Mouse (Mus musculus): ENCODE results near the gene Il17c. TPM values are rescaled to one million over a fixed set of nuclear protein-coding genes. Genes with fewer than 3 reads are reported as not detected.

The Il17c gene
- polyA plus RNA-seq, 1 experiment from 2014 or later, result 0.57 TPM

DNA sequence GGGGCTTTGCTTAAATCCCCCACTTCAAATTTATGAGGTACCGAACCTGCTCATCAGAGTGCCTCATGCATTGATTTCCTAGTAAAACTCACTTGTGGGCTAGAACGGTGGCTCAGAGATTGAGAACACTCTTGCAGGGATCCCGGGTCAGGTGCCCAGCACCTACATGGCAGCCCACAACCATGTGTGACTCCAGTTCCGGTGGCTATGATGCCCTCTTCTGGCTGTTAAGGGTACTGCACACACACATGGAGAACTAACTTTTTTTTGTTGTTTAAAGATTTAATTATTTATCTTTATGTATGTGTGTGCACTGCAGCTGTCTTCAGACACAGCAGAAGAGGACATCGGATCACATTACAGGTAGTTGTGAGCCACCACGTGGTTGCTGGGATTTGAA lies 13.6 kb downstream of the Il17c start:
- Histone ChIP-seq H3K9me3 (ENCODE audit: control insufficient read depth, low read length) (no peaks in the 10 kb centered on the region), H3K36me3 (ENCODE audit: control insufficient read depth, insufficient read depth, low read length) (peaks cover 18% of the 10 kb centered on the region), H3K4me1 (ENCODE audit: control insufficient read depth, insufficient read depth, low read length) (peaks cover 14% of the 10 kb centered on the region), H3K27ac (ENCODE audit: low read depth, low read length) (no peak overlapping the region), H3K9ac (ENCODE audit: low read length) (no peak overlapping the region), H3K27me3 (ENCODE audit: control insufficient read depth, insufficient read depth, low read length) (no peaks in the 10 kb centered on the region), H3K4me2 (ENCODE audit: low read depth) (no peak overlapping the region), H3K4me3 (ENCODE audit: low read depth, low read length) (no peak overlapping the region)
- no peak for DNase-seq (ENCODE audit: low spot score)
- no peak for ATAC-seq (ENCODE audit: insufficient read depth, low FRiP score, low TSS enrichment)
- WGBS, result 90% methylated on average over 6 of the region's 6 CpGs

DNA sequence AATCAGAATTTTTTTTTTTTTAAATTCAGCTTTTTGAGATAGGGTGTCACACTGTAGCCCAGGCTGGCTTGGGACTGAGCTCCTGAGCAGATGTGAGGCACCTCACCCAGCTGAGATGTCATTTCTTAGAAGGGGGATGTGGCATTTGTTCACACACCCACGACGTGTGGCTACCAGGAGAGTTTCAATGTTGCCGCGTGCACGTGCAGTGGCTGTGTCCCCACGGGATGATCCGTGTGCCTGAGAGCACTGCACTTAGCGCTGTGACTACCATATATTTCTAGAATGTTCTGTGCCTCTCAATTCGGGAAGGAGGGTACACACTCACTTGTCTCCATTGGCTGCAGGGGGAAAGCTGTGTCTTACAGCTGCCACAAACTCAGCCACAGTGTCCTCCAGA lies 14.3 kb downstream of the Il17c start:
- no peak overlapping the region for H3K4me3 ChIP-seq (ENCODE audit: low read depth, low read length)
- peaks cover 14% of the 10 kb centered on the region for H3K4me1 ChIP-seq (ENCODE audit: control insufficient read depth, insufficient read depth, low read length)
- no peak overlapping the region for H3K27ac ChIP-seq (ENCODE audit: low read depth, low read length)
- WGBS, result 94% methylated on average over 9 of the region's 9 CpGs
- H3K9ac ChIP-seq (ENCODE audit: low read length), result no peak overlapping the region
- no peak overlapping the region for H3K4me2 ChIP-seq (ENCODE audit: low read depth)
- H3K27me3 ChIP-seq (ENCODE audit: control insufficient read depth, insufficient read depth, low read length), result no peaks in the 10 kb centered on the region
- ATAC-seq (ENCODE audit: insufficient read depth, low FRiP score, low TSS enrichment), result no peak
- no peaks in the 10 kb centered on the region for H3K9me3 ChIP-seq (ENCODE audit: control insufficient read depth, low read length)
- DNase-seq (ENCODE audit: low spot score), result no peak
- H3K36me3 ChIP-seq (ENCODE audit: control insufficient read depth, insufficient read depth, low read length), result peaks cover 18% of the 10 kb centered on the region

DNA sequence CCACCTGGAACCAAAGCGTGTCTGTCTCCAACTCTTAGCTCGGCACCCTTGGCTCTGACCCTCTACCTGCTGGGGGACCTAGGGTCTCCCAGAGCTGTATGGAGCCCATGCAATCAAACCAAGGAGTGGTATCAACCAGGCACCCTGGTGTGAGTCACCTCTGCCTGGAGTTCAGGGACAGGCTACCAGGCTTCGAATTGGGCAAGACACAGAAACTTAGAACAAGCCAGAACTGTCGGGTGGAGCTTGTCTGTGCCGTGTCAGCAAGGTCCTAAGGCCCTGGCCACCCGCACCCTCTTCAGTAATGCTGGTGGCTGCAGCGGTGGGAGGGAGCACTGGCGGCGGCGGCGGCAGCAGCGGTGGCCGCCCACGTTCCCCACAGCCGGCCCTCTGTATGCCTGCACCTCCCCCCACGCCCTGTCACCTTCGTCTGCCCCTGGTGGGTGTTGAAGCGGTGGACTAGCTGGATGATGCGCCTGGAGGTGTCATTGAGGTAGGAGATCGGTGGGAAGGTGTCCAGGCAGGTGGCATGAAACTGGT lies 14.8 kb downstream of the Il17c start:
- DNase-seq (ENCODE audit: low spot score), result no peak
- Histone ChIP-seq H3K27me3 (ENCODE audit: control insufficient read depth, insufficient read depth, low read length) (no peaks in the 10 kb centered on the region), H3K9ac (ENCODE audit: low read length) (no peak overlapping the region), H3K4me1 (ENCODE audit: control insufficient read depth, insufficient read depth, low read length) (peaks cover 14% of the 10 kb centered on the region), H3K36me3 (ENCODE audit: control insufficient read depth, insufficient read depth, low read length) (peaks cover 18% of the 10 kb centered on the region), H3K4me3 (ENCODE audit: low read depth, low read length) (no peak overlapping the region), H3K4me2 (ENCODE audit: low read depth) (no peak overlapping the region), H3K9me3 (ENCODE audit: control insufficient read depth, low read length) (no peaks in the 10 kb centered on the region), H3K27ac (ENCODE audit: low read depth, low read length) (no peak overlapping the region)
- ATAC-seq (ENCODE audit: insufficient read depth, low FRiP score, low TSS enrichment), result no peak
- WGBS, result 88% methylated on average over 20 of the region's 20 CpGs

DNA sequence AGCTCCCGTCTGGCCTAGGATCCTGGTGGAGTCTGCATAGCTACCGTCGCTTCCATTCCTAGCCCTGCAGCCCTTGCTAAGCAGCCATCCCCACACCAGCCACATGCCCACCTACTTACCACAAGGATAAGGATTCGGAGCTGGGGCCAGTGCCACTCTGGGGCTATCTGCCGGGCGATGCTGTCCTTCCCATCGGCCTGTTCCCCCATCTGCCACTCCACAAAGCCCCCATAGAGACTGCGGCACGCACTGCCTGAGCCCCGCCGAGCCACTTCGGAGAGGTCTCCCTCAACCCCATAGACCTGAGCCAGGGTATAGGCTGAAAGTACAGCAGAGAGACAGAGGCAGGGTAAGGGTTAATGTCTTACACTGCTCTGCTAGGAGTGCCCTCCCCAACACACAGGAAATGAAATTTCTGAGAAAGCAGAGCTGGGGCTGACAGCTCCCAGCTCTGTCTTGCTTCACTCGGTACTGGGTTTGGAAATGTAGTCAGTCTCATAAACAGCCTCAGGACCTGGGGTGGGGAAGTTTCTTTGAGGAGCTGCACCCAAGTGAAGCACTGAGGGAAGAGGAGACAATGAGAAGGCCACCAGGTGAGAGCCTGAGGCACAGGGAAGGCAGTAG lies 16.0 kb downstream of the Il17c start:
- no peak overlapping the region for H3K9ac ChIP-seq (ENCODE audit: low read length)
- H3K36me3 ChIP-seq (ENCODE audit: control insufficient read depth, insufficient read depth, low read length), result peaks cover 18% of the 10 kb centered on the region
- WGBS, result 92% methylated on average over 13 of the region's 13 CpGs
- DNase-seq (ENCODE audit: low spot score), result no peak
- H3K27ac ChIP-seq (ENCODE audit: low read depth, low read length), result no peak overlapping the region
- no peak for ATAC-seq (ENCODE audit: insufficient read depth, low FRiP score, low TSS enrichment)
- no peaks in the 10 kb centered on the region for H3K9me3 ChIP-seq (ENCODE audit: control insufficient read depth, low read length)
- H3K4me3 ChIP-seq (ENCODE audit: low read depth, low read length), result no peak overlapping the region
- H3K4me2 ChIP-seq (ENCODE audit: low read depth), result no peak overlapping the region
- no peaks in the 10 kb centered on the region for H3K27me3 ChIP-seq (ENCODE audit: control insufficient read depth, insufficient read depth, low read length)
- peaks cover 7% of the 10 kb centered on the region for H3K4me1 ChIP-seq (ENCODE audit: control insufficient read depth, insufficient read depth, low read length)

DNA sequence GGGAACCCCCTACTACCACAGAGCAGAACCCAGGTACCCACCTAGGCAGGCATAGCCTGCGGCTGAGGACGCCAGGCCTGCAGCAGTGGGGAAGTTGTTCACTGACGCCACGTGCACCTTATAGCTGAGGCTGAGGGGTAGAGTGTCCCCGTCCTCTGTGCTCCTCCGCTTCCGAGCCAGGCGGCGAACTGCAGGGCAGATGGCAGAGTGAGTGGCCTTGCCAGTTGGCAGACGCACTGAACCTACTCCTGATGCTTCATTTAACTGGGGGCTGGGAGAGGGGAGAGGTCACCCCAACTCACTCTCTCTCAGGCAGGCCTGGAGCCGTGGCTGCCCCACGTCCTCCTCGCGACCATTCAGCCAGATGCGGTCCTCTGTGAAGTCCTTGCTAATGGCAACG lies 17.5 kb downstream of the Il17c start:
- Histone ChIP-seq H3K36me3 (ENCODE audit: control insufficient read depth, insufficient read depth, low read length) (peaks cover 18% of the 10 kb centered on the region), H3K27me3 (ENCODE audit: control insufficient read depth, insufficient read depth, low read length) (no peaks in the 10 kb centered on the region), H3K4me2 (ENCODE audit: low read depth) (no peak overlapping the region), H3K27ac (ENCODE audit: low read depth, low read length) (no peak overlapping the region), H3K9me3 (ENCODE audit: control insufficient read depth, low read length) (no peaks in the 10 kb centered on the region), H3K9ac (ENCODE audit: low read length) (no peak overlapping the region), H3K4me3 (ENCODE audit: low read depth, low read length) (no peak overlapping the region), H3K4me1 (ENCODE audit: control insufficient read depth, insufficient read depth, low read length) (peaks cover 7% of the 10 kb centered on the region; the same call in 1 of the 2 replicates)
- DNase-seq (ENCODE audit: low spot score) (no peak), ATAC-seq (ENCODE audit: insufficient read depth, low FRiP score, low TSS enrichment) (no peak)
- WGBS, result 96% methylated on average over 16 of the region's 16 CpGs

DNA sequence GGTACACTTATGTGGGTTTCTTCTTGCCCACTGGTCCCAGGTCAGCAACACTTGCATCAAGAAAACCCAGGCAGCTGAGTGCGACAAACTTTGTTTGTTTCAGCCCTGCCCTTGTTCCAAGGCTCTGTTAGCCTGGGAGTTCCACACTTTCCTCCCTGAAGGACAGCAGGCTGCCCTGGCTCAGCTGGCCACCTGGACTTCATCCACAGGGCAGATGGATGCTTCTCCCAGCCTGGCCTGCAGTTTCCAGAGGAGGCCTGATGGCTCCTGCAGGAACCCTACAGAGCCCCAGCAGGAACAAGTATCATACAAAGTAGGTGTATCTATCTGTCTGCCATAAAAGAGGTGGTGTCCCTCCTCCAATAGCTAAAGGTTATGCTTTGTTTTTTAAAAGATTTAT lies 19.5 kb downstream of the Il17c start:
- H3K9ac ChIP-seq (ENCODE audit: low read length), result no peak overlapping the region
- no peaks in the 10 kb centered on the region for H3K27me3 ChIP-seq (ENCODE audit: control insufficient read depth, insufficient read depth, low read length)
- H3K4me2 ChIP-seq (ENCODE audit: low read depth), result no peak overlapping the region
- H3K9me3 ChIP-seq (ENCODE audit: control insufficient read depth, low read length), result no peaks in the 10 kb centered on the region
- DNase-seq (ENCODE audit: low spot score), result no peak
- H3K27ac ChIP-seq (ENCODE audit: low read depth, low read length), result no peak overlapping the region
- no peak for ATAC-seq (ENCODE audit: insufficient read depth, low FRiP score, low TSS enrichment)
- WGBS, result 86% methylated on average over 1 of the region's 1 CpGs
- H3K36me3 ChIP-seq (ENCODE audit: control insufficient read depth, insufficient read depth, low read length), result peaks cover 13% of the 10 kb centered on the region
- H3K4me3 ChIP-seq (ENCODE audit: low read depth, low read length), result no peak overlapping the region
- H3K4me1 ChIP-seq (ENCODE audit: control insufficient read depth, insufficient read depth, low read length), result peaks cover 7% of the 10 kb centered on the region; the same call in 1 of the 2 replicates

DNA sequence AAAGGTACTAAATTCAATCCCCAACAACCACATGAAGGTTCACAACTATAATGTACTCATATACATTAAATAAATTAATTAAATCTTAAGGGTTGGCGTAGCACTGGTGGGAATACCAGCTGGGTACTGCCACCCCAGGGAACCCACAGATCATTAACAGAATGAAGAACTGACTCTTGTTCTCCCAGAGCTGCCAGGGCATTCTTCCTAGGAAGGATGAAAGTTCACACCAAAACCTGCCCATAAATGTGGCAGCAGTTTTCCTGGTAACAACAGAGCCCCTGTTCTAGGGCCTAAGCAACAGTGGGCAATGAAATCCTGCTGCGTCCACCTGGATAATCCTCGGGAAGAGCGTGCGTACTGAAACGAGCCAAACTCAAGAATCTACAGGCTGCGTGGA lies 20.5 kb downstream of the Il17c start:
- Histone ChIP-seq H3K4me2 (ENCODE audit: low read depth) (peak overlapping the region; percentile 69), H3K9ac (ENCODE audit: low read length) (peak overlapping the region; percentile 74), H3K27ac (ENCODE audit: low read depth, low read length) (peak overlapping the region; percentile 76; the same call in 1 of the 2 replicates), H3K4me3 (ENCODE audit: low read depth, low read length) (peak overlapping the region; percentile 74), H3K9me3 (ENCODE audit: control insufficient read depth, low read length) (no peaks in the 10 kb centered on the region), H3K4me1 (ENCODE audit: control insufficient read depth, insufficient read depth, low read length) (peaks cover 7% of the 10 kb centered on the region; the same call in 1 of the 2 replicates), H3K36me3 (ENCODE audit: control insufficient read depth, insufficient read depth, low read length) (peaks cover 8% of the 10 kb centered on the region), H3K27me3 (ENCODE audit: control insufficient read depth, insufficient read depth, low read length) (no peaks in the 10 kb centered on the region)
- no peak for DNase-seq (ENCODE audit: low spot score)
- no peak for ATAC-seq (ENCODE audit: insufficient read depth, low FRiP score, low TSS enrichment)
- WGBS, result 18% methylated on average over 7 of the region's 7 CpGs

DNA sequence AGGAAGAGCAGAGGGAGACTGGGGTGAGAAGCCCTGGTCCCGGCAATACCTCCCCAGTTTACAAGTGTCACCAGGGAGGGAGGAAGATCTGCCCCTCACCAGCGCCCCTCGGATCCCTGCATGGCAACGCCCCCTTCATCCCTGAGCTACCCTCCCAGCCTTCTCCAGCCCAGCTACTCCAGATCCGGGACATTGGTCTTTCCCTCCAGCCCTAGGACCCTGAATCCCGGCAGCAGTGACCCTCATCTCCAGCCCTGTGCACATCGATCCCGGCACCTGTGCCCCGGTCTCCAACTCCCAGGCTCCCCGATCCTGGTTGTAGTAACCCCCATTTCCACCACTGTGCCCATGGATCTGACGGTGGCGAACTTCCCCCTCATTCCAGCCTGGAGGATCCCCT lies 21.0 kb downstream of the Il17c start:
- Histone ChIP-seq H3K36me3 (ENCODE audit: control insufficient read depth, insufficient read depth, low read length) (peaks cover 8% of the 10 kb centered on the region), H3K9ac (ENCODE audit: low read length) (peak overlapping the region; percentile 74), H3K27me3 (ENCODE audit: control insufficient read depth, insufficient read depth, low read length) (no peaks in the 10 kb centered on the region), H3K4me2 (ENCODE audit: low read depth) (peak overlapping the region; percentile 69), H3K27ac (ENCODE audit: low read depth, low read length) (peak overlapping the region; percentile 76), H3K4me3 (ENCODE audit: low read depth, low read length) (peak overlapping the region; percentile 74), H3K4me1 (ENCODE audit: control insufficient read depth, insufficient read depth, low read length) (peaks cover 7% of the 10 kb centered on the region; the same call in 1 of the 2 replicates), H3K9me3 (ENCODE audit: control insufficient read depth, low read length) (no peaks in the 10 kb centered on the region)
- DNase-seq (ENCODE audit: low spot score), result peak; percentile 40
- WGBS, result under 1% methylated on average over 12 of the region's 12 CpGs
- ATAC-seq (ENCODE audit: insufficient read depth, low FRiP score, low TSS enrichment), result no peak; the same call in 1 of the 2 replicates

All from neural tube, embryonic 11.5 days (tissue).